Mouse (Mus musculus) cerebellum, postnatal 14 days (tissue): Measurements from ENCODE around the gene Rnf144a.

ENCODE experiments used
- DNase-seq, 2 experiments: peaks; one replicate each; pipeline ENCODE4 v3.0.0; 2021; ENCODE audit warnings: mixed read lengths in 2 of 2

Gene Rnf144a

GRCm38 (mm10) chr12:26314959-26315358, 100.1 kb downstream of the Rnf144a start:
- DNase-seq = peak; percentile 45 to 53

GRCm38 (mm10) chr12:26311548-26311947, 103.5 kb downstream of the Rnf144a start:
- DNase-seq = peak; percentile 83

- no peak for DNase-seq
Measured at GRCm38 (mm10) chr12:26310247-26310646, 104.8 kb downstream of the Rnf144a start.

- DNase-seq = no peak
Measured at GRCm38 (mm10) chr12:26302886-26303285, 112.2 kb downstream of the Rnf144a start.

- DNase-seq = peak; percentile 78 to 85
Measured at GRCm38 (mm10) chr12:26299515-26300090, 115.5 kb downstream of the Rnf144a start.

- DNase-seq = peak; percentile 65 to 69
Measured at GRCm38 (mm10) chr12:26295995-26296394, 119.1 kb downstream of the Rnf144a start.

GRCm38 (mm10) chr12:26289200-26289599, 125.9 kb downstream of the Rnf144a start:
- no peak for DNase-seq

- no peak for DNase-seq
Measured at GRCm38 (mm10) chr12:26288347-26288746, 126.7 kb downstream of the Rnf144a start.

GRCm38 (mm10) chr12:26285939-26286338, 129.1 kb downstream of the Rnf144a start:
- DNase-seq = peak in 1 of 2 experiments; percentile 43

- no peak for DNase-seq
Measured at GRCm38 (mm10) chr12:26285460-26285859, 129.6 kb downstream of the Rnf144a start.

- DNase-seq = peak; percentile 39 to 51
Measured at GRCm38 (mm10) chr12:26280719-26281480, 134.2 kb downstream of the Rnf144a start.

- DNase-seq = peak; percentile 86 to 87
Measured at GRCm38 (mm10) chr12:26277002-26277669, 137.9 kb downstream of the Rnf144a start.

GRCm38 (mm10) chr12:26276556-26276955, 138.5 kb downstream of the Rnf144a start:
- no peak for DNase-seq
